Mouse (Mus musculus) myocyte (in vitro differentiated cells): ENCODE measurements at regions not wholly inside any gene's neighbourhood (a gene's known extent, or its start where the extent isn't known, plus 50 kb on each side); places are given as distances from the start of the nearest gene placed in this dataset.

Source experiments
- MYOD1 ChIP-seq, 3 experiments: IDR thresholded peaks; one replicate each; pipeline ENCODE4 v1.6.1; 2011; ENCODE audit warnings: control low read depth in 2 of 3, low read depth in 2 of 3, mild to moderate bottlenecking in 2 of 3, moderate library complexity in 1 of 3; ENCODE audit not compliant: insufficient read length in 2 of 3, control insufficient read depth in 1 of 3
- POLR2A ChIP-seq: IDR thresholded peaks from one replicate; pipeline ENCODE4 v1.6.1; 2011; ENCODE audit warnings: low read depth, mild to moderate bottlenecking, control low read depth, moderate library complexity; ENCODE audit not compliant: insufficient read length
- TCF12 ChIP-seq: IDR thresholded peaks from one replicate; pipeline ENCODE4 v1.6.1; 2011; ENCODE audit warnings: mild to moderate bottlenecking, control low read depth; ENCODE audit not compliant: poor library complexity, insufficient read depth, severe bottlenecking

DNA sequence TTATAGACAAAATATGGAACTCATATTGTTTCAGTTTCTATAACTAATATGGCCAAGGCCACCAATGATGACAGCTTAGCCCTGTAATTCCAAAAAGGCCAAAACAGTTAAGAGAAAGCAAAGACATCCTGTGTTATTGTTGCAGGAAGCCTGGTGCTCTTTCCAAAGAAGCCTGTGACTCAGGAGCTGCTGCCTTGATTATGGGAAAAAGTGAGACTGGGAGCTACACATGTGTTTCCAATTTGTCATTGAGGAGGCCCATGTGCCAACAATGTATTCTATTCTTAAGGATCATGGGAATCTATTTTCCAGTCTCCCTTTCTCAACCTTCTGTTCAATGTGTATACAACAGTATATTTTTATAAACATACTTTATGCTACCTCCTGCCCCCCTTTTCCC, 123.3 kb downstream of the Kcne4 start:
- no peak for TF ChIP-seq TCF12
- no peak for TF ChIP-seq POLR2A
- no peak for TF ChIP-seq MYOD1 (IDR thresholded peaks at IDR 0.05; ENCODE audit: control insufficient read depth in 1 of 3, insufficient read length in 2 of 3, low read depth in 2 of 3)
